ENCODE assay signal across 10 mouse cellular contexts in the genomic region with DNA sequence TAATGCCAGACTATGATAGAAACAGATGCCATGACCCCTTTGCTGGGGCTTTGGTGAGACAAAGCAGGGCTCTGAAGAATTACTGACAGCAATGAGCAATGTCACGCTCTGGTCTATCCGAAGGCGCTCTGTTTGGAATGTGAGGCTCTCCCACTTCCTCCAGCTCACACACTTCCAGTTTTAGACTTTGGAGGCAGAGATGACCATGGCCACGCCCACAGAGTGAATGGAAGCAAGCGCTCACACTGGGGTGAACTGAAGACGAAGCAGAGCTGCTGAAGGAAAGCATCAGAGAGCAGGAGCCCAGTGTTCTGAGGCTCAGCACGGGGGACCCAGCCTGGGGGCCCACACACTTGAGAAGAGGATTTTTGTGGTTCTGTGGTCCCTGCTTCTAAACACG. TPM values are rescaled to one million over a fixed set of nuclear protein-coding genes. Genes with fewer than 3 reads are reported as not detected.
DNase-seq lines count a peak whose midpoint lies in the region; ATAC-seq and TF ChIP-seq lines count a peak whose summit lies in the region.
"Had no signal": no experiment of that assay in that cellular context is flagged by ENCODE, and none has a peak within 500 bp of the region (broad histone marks: within the 10 kb centered on the region; RNA-seq: fewer than 3 reads in every experiment).

No protein-coding gene starts in this region.

- no peaks in the 10 kb centered on the region for H3K27me3 ChIP-seq in lung, postnatal 0 days (replicated peaks; ENCODE audit: insufficient read depth, low read length)
- no peaks in the 10 kb centered on the region for H3K27me3 ChIP-seq in hindbrain, embryonic 16.5 days (replicated peaks; ENCODE audit: control insufficient read depth, insufficient read depth, low read length)

- no peak overlapping the region for H3K27ac ChIP-seq in lung, postnatal 0 days (ENCODE audit: low read length)
- no peak overlapping the region for H3K27ac ChIP-seq in hindbrain, embryonic 16.5 days (ENCODE audit: low read depth, low read length)
- H3K27ac ChIP-seq: liver, embryonic 14.5 days had no signal

- ATAC-seq in frontal cortex, adult (ENCODE audit: low TSS enrichment), result peak; percentile 89
- ATAC-seq in lung, postnatal 0 days, result peak; percentile 62
- ATAC-seq in hindbrain, embryonic 16.5 days, result no peak
- ATAC-seq: midbrain, embryonic 16.5 days had no signal

- no peaks in the 10 kb centered on the region for H3K9me3 ChIP-seq in lung, postnatal 0 days (ENCODE audit: low read length)
- H3K9me3 ChIP-seq in hindbrain, embryonic 16.5 days (ENCODE audit: control insufficient read depth, low read length), result no peaks in the 10 kb centered on the region

- 37% methylated on average over 8 of the region's 8 CpGs for WGBS in lung, postnatal 0 days
- WGBS in hindbrain, embryonic 16.5 days, result 59% methylated on average over 8 of the region's 8 CpGs

- TF ChIP-seq EP300 in lung, postnatal 0 days (IDR thresholded peaks at IDR 0.05), result no peak

- no peak for TF ChIP-seq CTCF in lung, postnatal 0 days (IDR thresholded peaks at IDR 0.05)

- no peak overlapping the region for H3K9ac ChIP-seq in lung, postnatal 0 days (replicated peaks; ENCODE audit: low read depth)
- H3K9ac ChIP-seq in hindbrain, embryonic 16.5 days (ENCODE audit: low read depth, low read length), result no peak overlapping the region
- H3K9ac ChIP-seq: liver, embryonic 14.5 days had no signal

- H3K4me2 ChIP-seq in lung, postnatal 0 days (replicated peaks; ENCODE audit: low read depth, low read length), result no peak overlapping the region; the same call in 1 of the 2 replicates
- no peak overlapping the region for H3K4me2 ChIP-seq in hindbrain, embryonic 16.5 days (ENCODE audit: low read length)

- no peak overlapping the region for H3K4me3 ChIP-seq in lung, postnatal 0 days (ENCODE audit: low read depth, low read length)
- no peak overlapping the region for H3K4me3 ChIP-seq in hindbrain, embryonic 16.5 days (ENCODE audit: low read length)

- H3K36me3 ChIP-seq in lung, postnatal 0 days (ENCODE audit: insufficient read depth, low read length), result no peaks in the 10 kb centered on the region
- H3K36me3 ChIP-seq in hindbrain, embryonic 16.5 days (ENCODE audit: control insufficient read depth, insufficient read depth, low read length), result no peaks in the 10 kb centered on the region

- no peaks in the 10 kb centered on the region for H3K4me1 ChIP-seq in lung, postnatal 0 days (ENCODE audit: insufficient read depth, low read depth, low read length)
- no peaks in the 10 kb centered on the region for H3K4me1 ChIP-seq in hindbrain, embryonic 16.5 days (ENCODE audit: control insufficient read depth, insufficient read depth, low read depth, low read length)

- DNase-seq in frontal cortex, postnatal 36 days (ENCODE audit: low spot score in 2 of 2), result no peak
- peak; percentile 11 for DNase-seq in lung, postnatal 0 days (ENCODE audit: low spot score)
- no peak for DNase-seq in lung, postnatal 25 days (ENCODE audit: low spot score)
- peak; percentile 12 for DNase-seq in kidney, adult 9 months
- DNase-seq in yolk sac, embryonic 10.5 days (ENCODE audit: low spot score), result peak; percentile 44
- no peak for DNase-seq in spleen, postnatal 14 days (ENCODE audit: low spot score in 2 of 2)

RNA-seq across cellular contexts. Expression of a gene that starts 37.3 kb away (rescaled TPM):
- 1.4 and 1.6 TPM in 2 replicates for polyA plus RNA-seq in lung, postnatal 0 days (2015; fragmentation: Nextera tagmentation; extraction: Ambion mirVana)
- 0.36 and 0.50 TPM in 2 replicates for polyA plus RNA-seq in hindbrain, embryonic 16.5 days (2015; fragmentation: Nextera tagmentation; extraction: Ambion mirVana)

Comparison
In these comparisons a context has a peak if more than half of its experiments do, and no peak if none do; other contexts are left out.
1. DNase-seq: peak in lung, postnatal 0 days (single experiment), kidney, adult 9 months (single experiment) and yolk sac, embryonic 10.5 days (single experiment); none in frontal cortex, postnatal 36 days (0 of 2), lung, postnatal 25 days (single experiment) and spleen, postnatal 14 days (0 of 2).